Mouse (Mus musculus): ENCODE measurements around the gene 1700017D01Rik.
"Not testable (repeated sequence)": the region's sequence is repeated elsewhere in the genome, so short reads cannot be mapped to it uniquely, and the experiment has no call there.

The 1700017D01Rik gene

GRCm38 (mm10) chr19:11130776-11131175, at the start of gene 1700017D01Rik:
Gene 1700017D01Rik, minus strand, starts transcription at chr19:11130876.
- not testable (repeated sequence) for DNase-seq

- DNase-seq: no peak
These were observed 46.8 kb upstream of the 1700017D01Rik start for GRCm38 (mm10) chr19:11177464-11177863.

GRCm38 (mm10) chr19:11165172-11165571, 34.5 kb upstream of the 1700017D01Rik start, which contains the start of gene 1700025F22Rik:
Gene 1700025F22Rik, minus strand, starts transcription at chr19:11165320.
- DNase-seq: peak; percentile 45 to 69

GRCm38 (mm10) chr19:11157890-11158289, 27.2 kb upstream of the 1700017D01Rik start:
- DNase-seq: not testable (repeated sequence)

- no peak for DNase-seq
These were observed 4.7 kb upstream of the 1700017D01Rik start for GRCm38 (mm10) chr19:11135336-11135735.

- DNase-seq: no peak
These were observed 4.2 kb upstream of the 1700017D01Rik start for GRCm38 (mm10) chr19:11134852-11135251.

- no peak for DNase-seq
These were observed 974 bp downstream of the 1700017D01Rik start for GRCm38 (mm10) chr19:11129702-11130101.

GRCm38 (mm10) chr19:11121016-11121420, 9.7 kb downstream of the 1700017D01Rik start:
- DNase-seq: peak; percentile 16 to 20

- no peak for DNase-seq
These were observed 11.3 kb downstream of the 1700017D01Rik start for GRCm38 (mm10) chr19:11119338-11119737.

GRCm38 (mm10) chr19:11107746-11108145, 22.9 kb downstream of the 1700017D01Rik start:
- DNase-seq: no peak

- no peak for DNase-seq
These were observed 28.8 kb downstream of the 1700017D01Rik start for GRCm38 (mm10) chr19:11101880-11102279.

GRCm38 (mm10) chr19:11098401-11098800, 32.3 kb downstream of the 1700017D01Rik start:
- no peak for DNase-seq

GRCm38 (mm10) chr19:11092131-11092530, 38.5 kb downstream of the 1700017D01Rik start:
- peak in 1 of 2 experiments; percentile 13 for DNase-seq

GRCm38 (mm10) chr19:11080934-11081333, 49.7 kb downstream of the 1700017D01Rik start, which contains the start of gene Ms4a8a:
Gene Ms4a8a, minus strand, starts transcription at chr19:11081102.
- no peak for DNase-seq

GRCm38 (mm10) chr19:11070364-11070763, 60.3 kb downstream of the 1700017D01Rik start:
- DNase-seq: no peak

GRCm38 (mm10) chr19:11065202-11065875, 65.3 kb downstream of the 1700017D01Rik start:
- no peak for DNase-seq

GRCm38 (mm10) chr19:11060900-11061299, 69.8 kb downstream of the 1700017D01Rik start:
- no peak for DNase-seq

GRCm38 (mm10) chr19:11059967-11060366, 70.7 kb downstream of the 1700017D01Rik start:
- DNase-seq: no peak

- DNase-seq: not testable (repeated sequence)
These were observed 75.0 kb downstream of the 1700017D01Rik start for GRCm38 (mm10) chr19:11055700-11056099.

- DNase-seq: no peak
These were observed 77.4 kb downstream of the 1700017D01Rik start for GRCm38 (mm10) chr19:11053277-11053676.

GRCm38 (mm10) chr19:11052877-11053276, 77.8 kb downstream of the 1700017D01Rik start:
- no peak for DNase-seq

- no peak for DNase-seq
These were observed 80.4 kb downstream of the 1700017D01Rik start for GRCm38 (mm10) chr19:11050286-11050685.

GRCm38 (mm10) chr19:11049426-11049825, 81.2 kb downstream of the 1700017D01Rik start:
- DNase-seq: no peak

- no peak for DNase-seq
These were observed 82.2 kb downstream of the 1700017D01Rik start for GRCm38 (mm10) chr19:11048503-11048902.

- no peak for DNase-seq
These were observed 82.7 kb downstream of the 1700017D01Rik start for GRCm38 (mm10) chr19:11048009-11048408.

All from spleen, adult 18-20 months (tissue).